Mouse (Mus musculus): ENCODE measurements at regions not wholly inside any gene's neighbourhood (a gene's known extent, or its start where the extent isn't known, plus 50 kb on each side); places are given as distances from the start of the nearest gene placed in this dataset.

DNA sequence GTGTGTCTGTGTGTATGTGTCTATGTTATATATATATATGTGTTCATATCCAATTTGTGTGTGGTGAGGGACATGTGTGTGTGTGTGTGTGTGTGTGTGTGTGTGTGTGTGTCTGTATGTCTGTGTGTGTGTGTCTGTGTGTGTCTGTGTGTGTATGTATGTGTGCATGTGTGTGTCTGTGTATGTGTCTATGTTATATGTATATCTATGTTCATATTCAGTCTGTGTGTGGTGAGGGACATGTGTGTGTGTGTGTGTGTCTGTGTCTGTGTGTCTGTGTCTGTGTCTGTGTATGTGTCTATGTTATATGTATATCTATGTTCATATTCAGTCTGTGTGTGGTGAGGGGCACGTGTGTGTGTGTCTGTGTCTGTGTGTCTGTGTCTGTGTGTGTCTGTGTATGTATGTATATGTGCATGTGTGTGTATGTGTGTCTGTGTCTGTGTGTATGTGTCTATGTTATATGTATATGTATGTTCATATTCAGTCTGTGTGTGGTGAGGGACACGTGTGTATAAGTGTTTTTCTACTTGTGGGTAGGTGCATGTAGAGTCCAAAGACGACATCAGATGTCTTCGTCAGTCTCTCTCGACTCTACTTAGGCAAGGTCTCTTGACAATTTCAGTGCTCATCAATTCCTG, 370.5 kb upstream of the Slc7a11 start:
- Histone ChIP-seq H3K4me3 (ENCODE audit: control insufficient read depth in 1 of 2, insufficient read depth in 1 of 2, low read depth in 2 of 2, low read length in 2 of 2) (no peak overlapping the region), H3K79me2 (ENCODE audit: control insufficient read depth, insufficient read depth, low read length, poor library complexity) (no peaks in the 10 kb centered on the region), H3K36me3 (ENCODE audit: control insufficient read depth in 1 of 2, insufficient read depth in 2 of 2, low read length in 2 of 2) (no peaks in the 10 kb centered on the region), H3K27ac (ENCODE audit: control insufficient read depth, low read depth, low read length) (no peak overlapping the region), H3K9me3 (replicated peaks; ENCODE audit: insufficient read depth, low read length) (no peaks in the 10 kb centered on the region), H3K27me3 (ENCODE audit: control insufficient read depth in 1 of 2, insufficient read depth in 2 of 2, low read length in 2 of 2) (no peaks in the 10 kb centered on the region), H3K4me1 (ENCODE audit: control insufficient read depth in 1 of 2, insufficient read depth in 2 of 2, low read length in 2 of 2) (no peaks in the 10 kb centered on the region), H3K9ac (ENCODE audit: control insufficient read depth, low read depth, low read length, poor library complexity, severe bottlenecking) (no peak overlapping the region)
- no peak for DNase-seq (ENCODE audit: low read depth, low spot score)
- TF ChIP-seq GATA1 (IDR thresholded peaks at IDR 0.05; ENCODE audit: low read depth, low read length) = no peak
- TF ChIP-seq ZMIZ1 (IDR thresholded peaks at IDR 0.05; ENCODE audit: low read depth, low read length) = no peak
- TF ChIP-seq HCFC1 (IDR thresholded peaks at IDR 0.05; ENCODE audit: low read depth, low read length) = no peak
- no peak for TF ChIP-seq MEF2A (IDR thresholded peaks at IDR 0.05; ENCODE audit: extremely low read depth, insufficient replicate concordance, low read depth, low read length, poor library complexity, severe bottlenecking)
- TF ChIP-seq SIN3A (IDR thresholded peaks at IDR 0.05; ENCODE audit: low read length) = no peak
- TF ChIP-seq SMC3 (IDR thresholded peaks at IDR 0.05; ENCODE audit: low read depth, low read length) = no peak
- TF ChIP-seq NELFE (IDR thresholded peaks at IDR 0.05; ENCODE audit: low read depth, low read length) = no peak
- no peak for TF ChIP-seq RAD21 (IDR thresholded peaks at IDR 0.05; ENCODE audit: low read depth, low read length)

DNA sequence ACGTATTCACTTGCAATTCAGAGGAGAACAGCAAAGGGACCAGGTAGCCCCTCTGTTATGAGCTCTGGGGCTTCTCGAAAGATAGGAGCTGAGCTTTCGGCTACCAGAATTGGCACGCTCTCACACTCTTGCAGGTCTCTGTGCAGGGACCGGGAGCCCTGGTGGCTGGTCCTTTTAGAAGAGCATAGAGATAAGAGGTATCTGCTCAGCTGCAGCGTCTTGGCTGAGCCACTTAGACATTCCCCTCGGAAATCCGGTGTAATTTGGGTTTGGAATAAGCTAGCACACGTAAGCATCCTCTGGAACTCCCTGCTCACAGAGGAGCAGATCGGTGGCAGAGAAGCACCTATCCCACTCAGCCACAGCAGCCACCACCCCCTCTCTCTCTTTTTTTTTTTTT, 372.3 kb upstream of the Slc7a11 start:
- no peak for DNase-seq (ENCODE audit: low read depth, low spot score)
- Histone ChIP-seq H3K79me2 (ENCODE audit: control insufficient read depth, insufficient read depth, low read length, poor library complexity) (no peaks in the 10 kb centered on the region), H3K9ac (ENCODE audit: control insufficient read depth, low read depth, low read length, poor library complexity, severe bottlenecking) (no peak overlapping the region), H3K36me3 (ENCODE audit: control insufficient read depth in 1 of 2, insufficient read depth in 2 of 2, low read length in 2 of 2) (no peaks in the 10 kb centered on the region), H3K4me3 (ENCODE audit: control insufficient read depth in 1 of 2, insufficient read depth in 1 of 2, low read depth in 2 of 2, low read length in 2 of 2) (no peak overlapping the region), H3K4me1 (ENCODE audit: control insufficient read depth in 1 of 2, insufficient read depth in 2 of 2, low read length in 2 of 2) (no peaks in the 10 kb centered on the region), H3K27ac (ENCODE audit: control insufficient read depth, low read depth, low read length) (no peak overlapping the region), H3K9me3 (replicated peaks; ENCODE audit: insufficient read depth, low read length) (no peaks in the 10 kb centered on the region), H3K27me3 (ENCODE audit: control insufficient read depth in 1 of 2, insufficient read depth in 2 of 2, low read length in 2 of 2) (no peaks in the 10 kb centered on the region)
- no peak for TF ChIP-seq MAFK (IDR thresholded peaks at IDR 0.05; ENCODE audit: borderline replicate concordance, low read depth, low read length)
- no peak for TF ChIP-seq SMC3 (IDR thresholded peaks at IDR 0.05; ENCODE audit: low read depth, low read length)
- TF ChIP-seq CHD1 (IDR thresholded peaks at IDR 0.05; ENCODE audit: low read depth, low read length) = no peak
- no peak for TF ChIP-seq NELFE (IDR thresholded peaks at IDR 0.05; ENCODE audit: low read depth, low read length)
- no peak for TF ChIP-seq POLR2AphosphoS2 (IDR thresholded peaks at IDR 0.05; ENCODE audit: low read length)
- no peak for TF ChIP-seq CTCF (IDR thresholded peaks at IDR 0.05 in 2 of 3, conservative IDR thresholded peaks at IDR 0.05 in 1 of 3; ENCODE audit: control insufficient read depth in 1 of 3, insufficient read depth in 1 of 3, low read depth in 2 of 3, low read length in 3 of 3, poor library complexity in 1 of 3, severe bottlenecking in 1 of 3)
- TF ChIP-seq USF2 (IDR thresholded peaks at IDR 0.05; ENCODE audit: borderline replicate concordance in 1 of 2, insufficient read depth in 1 of 2, low read depth in 1 of 2, low read length in 2 of 2) = no peak
- no peak for TF ChIP-seq MAZ (IDR thresholded peaks at IDR 0.05; ENCODE audit: low read depth, low read length)
- no peak for TF ChIP-seq E2F4 (IDR thresholded peaks at IDR 0.05; ENCODE audit: borderline replicate concordance, low read depth, low read length)
- TF ChIP-seq MXI1 (IDR thresholded peaks at IDR 0.05; ENCODE audit: low read depth, low read length) = no peak
- TF ChIP-seq ELF1 (IDR thresholded peaks at IDR 0.05; ENCODE audit: low read depth, low read length) = no peak
- TF ChIP-seq ZC3H11A (IDR thresholded peaks at IDR 0.05; ENCODE audit: low read depth, low read length) = no peak
- TF ChIP-seq MEF2A (IDR thresholded peaks at IDR 0.05; ENCODE audit: extremely low read depth, insufficient replicate concordance, low read depth, low read length, poor library complexity, severe bottlenecking) = no peak
- no peak for TF ChIP-seq MYC (IDR thresholded peaks at IDR 0.05; ENCODE audit: low read depth, low read length)

Data from MEL (cell line).